Mouse (Mus musculus): ENCODE data around the gene Prg4.

DNA sequence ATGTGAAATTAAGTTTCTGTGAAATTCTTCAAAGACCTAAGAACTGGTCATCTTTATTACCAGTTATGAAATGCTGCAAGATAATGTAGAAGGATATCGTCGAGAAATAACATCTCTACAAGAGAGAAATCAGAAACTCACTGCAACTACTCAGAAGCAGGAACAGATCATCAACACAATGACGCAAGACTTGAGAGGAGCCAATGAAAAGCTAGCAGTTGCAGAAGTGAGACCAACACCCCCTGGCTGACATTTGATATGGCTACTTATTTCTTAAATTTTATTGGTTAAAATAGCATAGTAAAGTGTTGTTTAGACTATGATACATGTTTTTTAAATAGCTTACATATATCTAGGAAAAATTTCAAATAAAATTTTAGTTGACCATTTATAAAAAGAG lies 50.0 kb downstream of the Prg4 start:
- no peak for TF ChIP-seq CTCF (IDR thresholded peaks at IDR 0.05; ENCODE audit: low read depth, low read length)
- TF ChIP-seq GATA1 (IDR thresholded peaks at IDR 0.05; ENCODE audit: borderline replicate concordance, low read length), result no peak

Data from G1E (cell line).